26 mouse cellular contexts compared by ENCODE assay signal in the genomic region with DNA sequence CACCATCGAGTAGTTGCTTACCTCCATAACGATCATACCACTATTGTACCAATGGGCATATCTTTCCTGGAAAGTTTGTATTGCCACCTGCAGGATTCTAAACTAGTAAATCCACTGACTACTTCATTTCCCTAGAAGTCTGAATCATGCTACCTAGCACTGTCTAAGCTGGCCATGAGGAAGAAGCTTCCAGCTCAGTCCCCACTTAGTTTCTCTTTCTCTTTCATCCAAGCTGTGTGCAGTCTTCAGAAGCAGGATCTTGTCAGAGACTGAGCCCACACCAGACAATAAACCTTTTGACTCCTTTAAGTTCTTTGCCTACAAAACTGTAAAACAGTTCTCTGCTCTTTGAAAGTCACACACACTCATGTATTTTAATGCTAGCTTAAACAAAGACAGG.
"Had no signal": no experiment of that assay in that cellular context is flagged by ENCODE, and none has a peak within 500 bp of the region (broad histone marks: within the 10 kb centered on the region; RNA-seq: fewer than 3 reads in every experiment).

No protein-coding gene starts in this region.

- H3K36me3 ChIP-seq: heart, embryonic 13.5 days; heart, embryonic 15.5 days; hindbrain, embryonic 13.5 days; hindbrain, embryonic 15.5 days; kidney, embryonic 15.5 days; limb, embryonic 13.5 days; limb, embryonic 15.5 days; liver, embryonic 12.5 days had no signal

- H3K4me3 ChIP-seq: heart, adult 2 months; heart, embryonic 13.5 days; heart, embryonic 15.5 days; hindbrain, embryonic 13.5 days; hindbrain, embryonic 15.5 days; kidney, embryonic 15.5 days; limb, embryonic 13.5 days; limb, embryonic 15.5 days; liver, embryonic 12.5 days had no signal

- H3K9me3 ChIP-seq: heart, embryonic 13.5 days; heart, embryonic 15.5 days; hindbrain, embryonic 13.5 days; hindbrain, embryonic 15.5 days; kidney, embryonic 15.5 days; limb, embryonic 13.5 days; limb, embryonic 15.5 days; liver, embryonic 12.5 days had no signal

- H3K4me1 ChIP-seq: heart, embryonic 13.5 days; heart, embryonic 15.5 days; hindbrain, embryonic 13.5 days; hindbrain, embryonic 15.5 days; kidney, embryonic 15.5 days; limb, embryonic 13.5 days; limb, embryonic 15.5 days; liver, embryonic 12.5 days had no signal

- DNase-seq: gastrocnemius, postnatal 14 days; gastrocnemius, postnatal 36 days; heart, adult 11 months; heart, adult 2 months; heart, postnatal 14 days; heart, postnatal 4 days; kidney, adult 11 months; kidney, adult 2 months; kidney, adult 9 months; kidney, postnatal 14 days; kidney, postnatal 36 days; layer of hippocampus, adult 9-11 months; layer of hippocampus, postnatal 36 days; left cerebral cortex, postnatal 4 days had no signal

- H3K27ac ChIP-seq: heart, adult 2 months; heart, embryonic 13.5 days; heart, embryonic 15.5 days; hindbrain, embryonic 13.5 days; hindbrain, embryonic 15.5 days; hindbrain, postnatal 0 days; kidney, embryonic 15.5 days; kidney, postnatal 0 days; limb, embryonic 13.5 days; limb, embryonic 15.5 days; liver, embryonic 12.5 days had no signal

- H3K9ac ChIP-seq: heart, embryonic 13.5 days; heart, embryonic 15.5 days; hindbrain, embryonic 13.5 days; hindbrain, embryonic 15.5 days; kidney, embryonic 15.5 days; limb, embryonic 13.5 days; limb, embryonic 15.5 days; liver, embryonic 12.5 days had no signal

- H3K27me3 ChIP-seq: heart, embryonic 13.5 days; heart, embryonic 15.5 days; hindbrain, embryonic 15.5 days; kidney, embryonic 15.5 days; limb, embryonic 13.5 days; limb, embryonic 15.5 days; liver, embryonic 12.5 days had no signal

- ATAC-seq: hindbrain, postnatal 0 days; intestine, embryonic 16.5 days; liver, embryonic 12.5 days had no signal

- H3K4me2 ChIP-seq: heart, embryonic 11.5 days; heart, embryonic 13.5 days; heart, embryonic 15.5 days; hindbrain, embryonic 13.5 days; hindbrain, embryonic 15.5 days; kidney, embryonic 15.5 days; limb, embryonic 13.5 days; limb, embryonic 15.5 days; liver, embryonic 12.5 days had no signal
